Mouse (Mus musculus) embryonic stem cell, embryonic (primary cell): ENCODE measurements around the gene Nckap5l.

ENCODE experiments used
- CTCF ChIA-PET, 4 experiments: fragments of 300-600 bp in 2 of 4; fragments of 350-600 bp in 2 of 4; sonication (Branson Sonifier 250); formaldehyde crosslinking; loops; one replicate each; lab custom pipeline; 2022; ENCODE audit warnings: inconsistent platforms in 2 of 4; lab: Charles Lee
- POLR2A ChIA-PET, 4 experiments: fragments of 300-600 bp in 2 of 4; fragments of 350-600 bp in 2 of 4; sonication (Branson Sonifier 250); formaldehyde crosslinking; loops; one replicate each; lab custom pipeline; 2022; ENCODE audit warnings: antibody characterized with exemption in 4 of 4, inconsistent platforms in 1 of 4; lab: Charles Lee

Nckap5l gene

DNA sequence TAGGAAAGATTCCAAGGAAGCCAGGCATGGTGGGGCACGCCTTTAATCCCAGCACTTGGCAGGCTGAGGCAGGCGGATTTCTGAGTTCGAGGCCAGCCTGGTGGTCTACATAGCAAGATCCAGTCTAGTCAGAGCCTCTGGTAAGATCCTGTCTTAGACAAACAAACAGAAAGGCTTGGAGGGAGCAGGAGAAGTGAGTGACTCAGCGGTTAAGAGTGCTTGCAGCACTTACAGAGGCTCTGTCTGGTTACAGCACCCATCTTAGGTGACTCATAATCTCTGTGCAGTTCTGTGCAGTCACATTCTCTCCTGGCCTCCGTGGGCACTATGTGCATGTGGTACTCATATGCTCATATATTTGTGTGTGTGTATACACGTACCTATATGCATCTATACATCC, 56.9 kb downstream of the Nckap5l start:
- CTCF ChIA-PET, result no interaction called here
- POLR2A ChIA-PET, result interaction anchor here in 2 of 4 experiments (0.6 to 1.4 kb wide), 3 partner anchors 8 to 37 kb away, joined by 3 to 7 read pairs (median 3); partner anchors contain the start of gene Tmbim6 (in 1 of the 2)

DNA sequence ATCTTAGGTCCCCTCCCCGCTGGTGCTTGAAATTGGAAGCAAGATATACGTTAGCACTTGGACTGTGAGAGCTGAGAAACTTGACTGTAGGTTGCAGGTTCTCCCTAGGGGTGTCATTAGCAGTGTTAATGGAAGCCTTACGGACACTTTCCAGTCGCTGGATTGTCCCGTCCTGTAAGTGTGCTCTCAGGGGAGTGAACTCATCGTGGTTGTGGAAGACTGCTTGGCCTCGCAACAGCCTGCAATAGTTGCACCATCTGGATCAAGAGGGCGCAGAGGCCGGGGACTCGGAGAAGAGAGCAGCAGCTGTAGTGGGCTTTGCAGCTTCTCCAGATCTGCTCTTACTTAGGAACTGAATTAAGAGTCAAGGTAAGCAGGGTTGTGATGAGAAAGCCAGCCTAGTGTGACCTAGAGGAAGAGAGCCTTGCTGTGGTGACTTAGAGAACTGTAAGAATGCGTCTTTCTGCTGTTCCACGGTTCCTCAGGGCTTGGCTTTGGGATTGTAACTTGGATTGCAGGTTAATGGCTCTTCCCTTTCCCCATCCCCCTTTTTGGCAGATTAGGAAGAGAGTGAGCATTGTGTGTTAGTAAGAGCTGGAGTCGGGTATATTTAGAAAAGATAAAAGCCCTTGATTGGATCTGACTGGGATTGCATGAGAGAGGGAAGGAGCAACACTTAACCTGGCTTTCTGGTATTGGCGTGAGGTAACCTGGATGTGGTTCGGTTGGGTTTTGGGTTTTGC, 57.9 kb downstream of the Nckap5l start:
- POLR2A ChIA-PET, result interaction anchor here in 3 of 4 experiments (0.5 to 1.3 kb wide), 4 partner anchors 9 to 370 kb away, joined by 3 to 4 read pairs (median 4); partner anchors contain the start of gene Tuba1c (in 1 of the 3)
- CTCF ChIA-PET, result interaction anchor here in 1 of 4 experiments (0.8 kb wide), 1 partner anchor 16 kb away, joined by 3 read pairs; no protein-coding TSS in a partner anchor

DNA sequence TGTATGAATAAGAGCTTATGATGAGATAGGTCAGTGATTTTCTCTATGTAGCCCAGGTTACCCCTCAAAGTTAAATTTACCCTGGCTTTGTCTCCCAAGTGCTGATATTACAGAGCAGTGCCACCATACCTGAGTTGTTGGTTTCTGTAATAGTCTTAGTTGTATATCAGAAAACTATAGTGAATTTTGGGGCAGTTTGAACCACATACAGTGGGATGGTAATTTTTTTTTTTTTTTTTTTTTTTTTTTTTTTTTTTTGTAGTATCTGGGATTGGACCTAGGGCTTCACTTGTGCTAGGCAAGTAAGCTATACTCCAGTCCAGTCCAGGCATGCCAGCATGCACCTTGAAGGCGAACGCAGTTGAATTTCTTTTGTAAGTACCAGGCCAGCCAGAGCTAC, 59.9 kb downstream of the Nckap5l start:
- ChIA-PET CTCF (interaction anchor here in 3 of 4 experiments (0.6 to 0.7 kb wide), 4 partner anchors 18 to 1060 kb away, joined by 3 to 17 read pairs (median 4); partner anchors contain the start of gene Nckap5l (in 1 of the 3)), POLR2A (interaction anchor here in 3 of 4 experiments (0.6 to 1.2 kb wide), 7 partner anchors 9 to 373 kb away, joined by 3 to 11 read pairs (median 3); no protein-coding TSS in a partner anchor)

DNA sequence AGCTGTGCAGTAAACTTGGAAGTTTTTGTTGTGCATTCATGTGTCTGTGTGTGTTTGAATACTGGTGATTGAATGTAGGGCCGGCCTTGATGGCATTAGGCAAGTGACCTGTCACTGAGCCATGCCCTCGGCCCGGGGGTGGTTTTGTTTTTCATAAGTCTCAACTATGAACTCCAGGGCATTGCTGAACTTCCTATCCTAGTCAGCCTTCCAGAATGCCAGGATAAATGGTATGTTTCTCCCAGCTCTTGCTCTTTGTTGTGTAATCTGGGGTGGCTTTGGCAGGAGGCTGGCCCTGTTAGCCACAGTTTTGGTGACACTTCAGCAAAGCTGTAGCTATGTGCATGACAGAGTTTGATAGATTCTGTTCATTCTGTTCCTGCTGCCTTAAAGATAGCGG, 60.7 kb downstream of the Nckap5l start:
- CTCF ChIA-PET, result interaction anchor here in 2 of 4 experiments (0.6 to 0.7 kb wide), 4 partner anchors 11 to 1061 kb away, joined by 4 to 17 read pairs (median 6); no protein-coding TSS in a partner anchor
- POLR2A ChIA-PET, result interaction anchor here in 2 of 4 experiments (0.8 to 2.5 kb wide), 3 partner anchors 9 to 507 kb away, joined by 3 to 12 read pairs (median 4); no protein-coding TSS in a partner anchor

DNA sequence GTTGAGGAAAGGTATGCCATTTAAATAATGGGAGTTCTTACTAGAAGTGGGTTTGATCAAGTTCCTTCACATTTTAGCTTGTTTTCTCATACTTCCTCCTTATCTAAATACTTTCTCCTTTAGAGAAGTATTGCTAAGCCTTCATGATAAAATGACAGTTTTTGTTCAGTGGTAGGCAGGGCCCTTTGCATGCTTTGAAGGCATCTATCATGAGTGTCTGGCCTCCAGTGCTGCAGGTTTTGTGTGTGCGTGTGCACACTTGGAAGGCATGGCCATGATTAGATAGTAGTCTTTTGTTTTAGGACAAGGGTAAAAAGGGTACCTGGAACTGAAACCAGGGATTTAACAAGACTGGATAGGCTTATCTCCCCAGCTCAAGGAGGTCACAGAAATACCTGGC, 61.1 kb downstream of the Nckap5l start:
- ChIA-PET POLR2A (interaction anchor here in 2 of 4 experiments (0.8 to 2.5 kb wide), 6 partner anchors 10 to 508 kb away, joined by 3 to 12 read pairs (median 3); no protein-coding TSS in a partner anchor), CTCF (interaction anchor here in 3 of 4 experiments (0.6 to 1.1 kb wide), 4 partner anchors 10 to 691 kb away, joined by 3 to 7 read pairs (median 4); no protein-coding TSS in a partner anchor)

DNA sequence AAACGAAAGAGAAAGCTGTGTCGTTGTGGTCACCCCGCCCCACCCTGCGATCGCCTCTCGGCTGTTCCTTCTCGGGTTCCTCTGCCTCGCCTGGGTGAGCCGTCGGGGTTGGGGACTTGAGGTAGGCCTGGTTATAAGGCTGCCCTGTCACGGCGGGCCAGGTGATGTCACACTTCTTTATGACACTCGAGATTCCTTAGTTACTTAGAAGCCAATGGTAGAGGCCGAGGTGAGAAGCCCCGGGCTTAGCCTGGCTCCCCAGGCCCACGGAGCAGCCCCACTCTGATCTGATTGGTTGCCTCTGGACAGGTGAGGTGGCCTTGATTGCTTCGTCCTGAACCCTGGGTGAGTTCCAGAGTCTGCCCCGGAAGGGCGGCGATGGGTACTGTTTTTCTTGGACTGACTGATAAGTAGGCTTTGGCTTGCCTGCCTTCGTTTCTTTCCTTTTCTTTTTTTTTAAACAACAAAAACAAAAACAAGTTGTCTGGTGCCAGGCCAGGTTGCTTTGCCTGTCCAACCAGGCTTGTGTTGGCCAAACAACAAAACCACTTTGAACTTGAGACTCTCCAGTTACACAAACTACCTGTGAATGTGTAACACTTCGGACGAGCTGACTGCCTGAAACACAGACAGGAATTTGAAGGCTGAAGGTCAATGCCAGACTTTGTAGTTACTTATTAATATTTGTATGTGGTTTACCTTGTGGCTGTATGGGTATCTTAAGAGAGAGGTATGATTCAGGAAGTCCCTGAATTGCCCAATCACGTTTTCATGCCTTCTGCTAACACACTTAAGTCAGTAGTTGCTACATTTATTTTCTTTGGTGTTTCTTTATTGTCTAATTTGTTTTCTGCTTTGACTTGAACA, 63.9 kb downstream of the Nckap5l start:
- ChIA-PET POLR2A (interaction anchor here in 3 of 4 experiments (0.5 to 4.2 kb wide), 54 partner anchors 8 to 1222 kb away, joined by 3 to 31 read pairs (median 4); partner anchors contain the start of genes Nckap5l (in 2 of the 3), Tuba1c (in 2 of the 3), Bcdin3d (in 1 of the 3) and Cox14 (in 1 of the 3)), CTCF (interaction anchor here (0.5 to 2.1 kb wide), 13 partner anchors 23 to 1064 kb away, joined by 3 to 9 read pairs (median 3); no protein-coding TSS in a partner anchor)

DNA sequence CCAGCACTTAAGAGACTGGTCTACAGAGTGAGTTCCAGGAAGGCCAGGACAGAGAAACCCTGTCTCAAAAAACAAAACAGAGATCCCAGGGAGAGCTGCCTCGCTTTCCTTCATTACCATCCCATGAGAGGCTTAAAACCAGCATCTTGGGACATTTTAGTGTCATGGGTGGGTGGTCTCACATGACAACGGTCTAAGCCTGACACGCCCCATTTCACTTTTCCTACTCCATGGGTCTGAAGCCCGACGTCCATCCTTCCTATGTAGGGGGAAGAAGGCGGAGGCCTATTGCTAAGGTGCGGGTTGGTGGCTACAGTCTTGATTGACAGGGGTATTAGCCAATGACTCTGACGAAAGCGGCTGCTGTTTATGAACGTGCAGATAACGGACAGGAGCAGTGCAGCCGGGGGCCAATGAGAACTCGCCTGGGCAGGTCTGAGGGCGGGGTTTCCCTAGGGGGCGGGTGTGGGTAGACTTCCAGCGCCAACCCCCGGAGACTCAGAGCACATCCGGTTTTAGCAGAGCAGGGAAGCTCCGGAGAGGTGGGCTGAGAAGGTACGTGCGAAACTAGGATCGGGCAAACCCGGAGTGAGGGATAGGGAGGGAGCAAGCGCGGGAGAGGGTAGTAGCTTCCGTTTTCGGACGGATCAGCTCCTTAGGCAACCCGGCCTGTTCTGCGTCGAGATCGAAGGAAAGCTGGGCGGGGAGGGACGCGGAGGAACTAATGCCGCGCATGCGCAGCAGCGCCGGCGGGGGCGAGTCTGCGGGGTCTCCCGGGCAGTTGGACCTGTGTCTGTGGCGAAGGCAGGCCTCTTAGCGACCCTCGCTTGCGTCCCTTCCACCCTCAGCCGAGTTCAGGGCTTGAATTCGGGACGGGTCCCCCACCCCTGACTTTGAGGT, 64.8 kb downstream of the Nckap5l start, which contains the start of gene Tmbim6:
Gene Tmbim6 (plus strand): TSS at position 397 of the 900 bp plus-strand sequence.
- ChIA-PET CTCF (interaction anchor here (0.5 to 2.1 kb wide), 19 partner anchors 23 to 745 kb away, joined by 3 to 18 read pairs (median 4); no protein-coding TSS in a partner anchor), POLR2A (interaction anchor here in 3 of 4 experiments (0.5 to 4.2 kb wide), 63 partner anchors 8 to 1223 kb away, joined by 3 to 31 read pairs (median 4); partner anchors contain the start of genes Nckap5l (in 2 of the 3), Tuba1c (in 2 of the 3), Bcdin3d (in 1 of the 3) and Cox14 (in 1 of the 3))

DNA sequence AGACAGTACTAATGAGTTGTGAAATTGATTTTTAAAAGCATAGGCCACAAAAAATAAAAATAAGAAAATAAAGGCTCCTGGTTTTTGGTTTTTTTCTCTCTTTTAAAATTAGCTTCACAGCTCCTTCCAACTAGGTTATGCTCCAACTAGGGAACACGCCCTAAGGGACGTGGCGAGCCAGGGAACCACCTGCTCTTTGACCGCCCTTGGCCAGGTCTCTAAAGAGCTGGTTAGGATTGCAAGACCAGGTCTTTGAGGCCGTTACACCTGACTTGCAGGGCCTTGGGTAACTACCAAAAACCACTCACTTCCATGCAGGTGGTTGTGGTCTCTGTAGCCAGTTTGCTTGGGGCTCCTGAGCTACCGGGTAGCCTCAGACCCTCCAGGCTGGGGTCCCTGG, 65.6 kb downstream of the Nckap5l start:
- ChIA-PET POLR2A (interaction anchor here in 2 of 4 experiments (0.6 to 4.2 kb wide), 23 partner anchors 9 to 540 kb away, joined by 3 to 31 read pairs (median 5); partner anchors contain the start of genes Tuba1c (in 2 of the 2), Cox14 (in 1 of the 2) and Fmnl3 (in 1 of the 2)), CTCF (interaction anchor here (0.6 to 2.1 kb wide), 10 partner anchors 24 to 367 kb away, joined by 3 to 18 read pairs (median 4); no protein-coding TSS in a partner anchor)

DNA sequence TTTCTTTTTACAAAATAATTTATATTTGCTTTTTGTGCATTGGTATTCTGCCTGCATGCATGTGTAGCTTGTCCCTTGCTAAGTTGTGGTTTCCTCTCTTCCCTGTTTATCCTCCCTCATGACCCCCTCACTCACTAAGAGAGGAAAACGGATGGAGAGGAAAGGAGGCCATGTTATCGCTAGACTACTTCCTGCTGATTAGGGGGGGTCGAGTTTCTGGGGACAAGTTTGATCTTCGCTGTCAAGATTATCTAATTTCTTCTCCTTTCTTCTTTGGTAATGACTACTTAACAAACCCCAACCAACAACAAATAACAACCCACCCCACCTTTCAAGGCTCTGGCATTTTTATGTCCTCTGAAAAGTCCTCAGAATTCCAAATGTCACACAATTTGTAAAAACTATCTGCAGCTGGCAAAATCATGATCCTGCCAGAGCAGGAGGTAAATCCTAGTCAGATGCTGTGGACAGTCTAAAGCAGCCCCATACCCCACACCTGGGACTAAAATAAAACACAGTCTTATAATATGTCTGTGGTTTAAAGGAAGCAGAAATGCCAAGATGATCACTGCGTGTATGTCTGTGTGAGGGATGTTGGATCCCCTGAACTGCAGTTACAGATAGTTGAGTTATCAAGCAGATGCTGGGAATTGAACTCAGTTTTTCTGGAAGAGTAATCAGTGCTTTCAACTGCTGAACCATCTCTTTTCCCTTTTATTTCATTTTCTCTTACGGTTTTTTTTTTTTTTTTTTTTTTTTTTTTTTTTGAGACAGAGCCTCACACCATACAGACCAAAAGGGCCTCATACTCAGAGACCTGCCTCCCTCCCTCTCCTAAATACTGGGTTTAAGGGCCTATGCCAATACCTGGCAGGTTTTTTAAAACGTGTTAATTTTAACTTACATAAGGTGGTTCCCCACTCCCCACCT, 66.8 kb downstream of the Nckap5l start:
- POLR2A ChIA-PET, result interaction anchor here in 1 of 4 experiments (1.0 kb wide), 1 partner anchor 16 kb away, joined by 4 read pairs; no protein-coding TSS in a partner anchor
- CTCF ChIA-PET, result no interaction called here

DNA sequence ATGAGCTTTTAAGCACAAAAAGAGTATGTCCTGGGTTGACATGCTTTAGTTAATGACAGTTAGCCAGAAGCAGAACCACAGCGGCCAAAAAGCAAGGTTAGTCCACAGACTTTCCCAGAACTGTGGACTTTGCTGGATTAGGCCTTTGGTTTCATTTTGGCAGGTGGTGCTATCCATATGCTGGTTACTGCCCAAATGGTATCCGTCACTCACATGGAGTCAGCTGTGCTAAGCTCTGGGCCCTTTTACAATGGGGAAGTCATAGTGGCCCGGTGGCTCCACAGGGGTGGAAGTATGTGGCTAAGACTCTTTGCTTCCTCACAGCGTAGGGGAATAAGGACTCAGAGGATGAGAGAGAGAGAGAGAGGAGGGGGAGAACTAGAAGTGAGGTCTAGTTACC, 69.6 kb downstream of the Nckap5l start:
- ChIA-PET CTCF (interaction anchor here in 1 of 4 experiments (0.6 to 1.0 kb wide), 2 partner anchors 29 to 268 kb away, joined by 3 read pairs; no protein-coding TSS in a partner anchor), POLR2A (interaction anchor here in 2 of 4 experiments (1.0 to 1.3 kb wide), 2 partner anchors 10 to 174 kb away, joined by 3 read pairs; no protein-coding TSS in a partner anchor)

DNA sequence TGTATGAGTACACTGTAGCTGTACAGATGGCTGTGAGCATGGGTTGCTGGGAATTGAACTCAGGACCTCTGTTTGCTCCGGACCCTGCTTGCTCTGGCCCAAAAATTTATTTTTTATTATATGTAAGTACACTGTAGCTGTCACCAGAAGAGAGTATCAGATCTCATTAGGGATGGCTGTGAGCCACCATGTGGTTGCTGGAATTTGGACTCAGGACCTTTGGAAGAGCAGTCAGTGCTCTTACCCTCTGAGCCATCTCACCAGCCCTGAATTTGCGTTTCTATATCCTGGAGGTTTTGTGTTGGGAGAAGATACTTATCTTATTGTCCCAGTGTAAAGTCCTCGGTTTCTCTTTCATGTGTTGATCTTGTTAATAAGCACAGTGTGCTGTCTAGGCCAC, 70.8 kb downstream of the Nckap5l start:
- ChIA-PET POLR2A (interaction anchor here in 2 of 4 experiments (0.6 to 1.0 kb wide), 2 partner anchors 9 to 11 kb away, joined by 3 to 11 read pairs; no protein-coding TSS in a partner anchor), CTCF (interaction anchor here in 2 of 4 experiments (0.5 to 0.7 kb wide), 2 partner anchors 12 to 84 kb away, joined by 3 read pairs; no protein-coding TSS in a partner anchor)

DNA sequence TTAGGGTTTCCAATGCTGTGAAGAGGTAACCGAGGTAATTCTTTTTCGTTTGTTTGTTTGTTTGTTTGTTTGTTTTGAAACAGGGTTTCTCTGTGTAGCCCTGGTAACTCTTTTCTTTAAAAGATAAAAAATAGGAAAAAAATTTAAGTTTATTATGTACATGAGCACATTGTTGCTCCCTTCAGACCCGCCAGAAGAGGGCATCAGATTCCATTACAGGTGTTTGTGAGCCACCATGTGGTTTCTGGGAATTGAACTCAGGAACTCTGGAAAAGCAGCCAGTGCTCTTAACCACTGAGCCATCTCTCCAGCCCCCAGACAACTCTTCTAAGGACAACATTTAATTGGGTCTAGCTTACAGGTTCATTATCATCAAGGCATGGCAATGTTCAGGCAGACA, 71.4 kb downstream of the Nckap5l start:
- ChIA-PET CTCF (interaction anchor here in 3 of 4 experiments (0.5 to 1.6 kb wide), 4 partner anchors 12 to 85 kb away, joined by 3 read pairs; no protein-coding TSS in a partner anchor), POLR2A (interaction anchor here in 2 of 4 experiments (0.6 to 1.0 kb wide), 3 partner anchors 10 to 267 kb away, joined by 3 to 11 read pairs (median 3); no protein-coding TSS in a partner anchor)

DNA sequence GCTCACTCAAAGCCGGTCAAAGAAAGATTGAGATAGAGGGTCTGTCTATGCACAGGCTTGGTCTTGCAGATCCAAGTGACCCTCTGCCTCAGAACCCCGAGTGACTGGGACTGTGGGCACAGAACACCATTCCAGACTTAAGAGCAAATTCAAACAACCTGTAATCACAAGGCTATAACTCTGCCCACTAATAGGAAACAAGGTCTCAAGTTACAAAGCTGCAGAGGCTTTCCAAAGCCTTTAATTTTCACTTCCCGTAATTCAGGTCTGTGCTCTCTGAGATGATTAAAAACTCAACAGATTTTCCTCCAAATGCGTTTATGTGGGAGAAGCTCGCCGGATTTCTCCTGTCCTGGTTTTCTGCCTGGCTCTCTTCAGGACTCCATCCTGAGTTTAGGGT, 73.5 kb downstream of the Nckap5l start:
- POLR2A ChIA-PET, result interaction anchor here in 2 of 4 experiments (0.6 to 0.7 kb wide), 3 partner anchors 66 to 833 kb away, joined by 3 to 9 read pairs (median 3); no protein-coding TSS in a partner anchor
- CTCF ChIA-PET, result interaction anchor here in 3 of 4 experiments (0.5 to 1.1 kb wide), 3 partner anchors 32 to 149 kb away, joined by 4 to 5 read pairs (median 4); no protein-coding TSS in a partner anchor

DNA sequence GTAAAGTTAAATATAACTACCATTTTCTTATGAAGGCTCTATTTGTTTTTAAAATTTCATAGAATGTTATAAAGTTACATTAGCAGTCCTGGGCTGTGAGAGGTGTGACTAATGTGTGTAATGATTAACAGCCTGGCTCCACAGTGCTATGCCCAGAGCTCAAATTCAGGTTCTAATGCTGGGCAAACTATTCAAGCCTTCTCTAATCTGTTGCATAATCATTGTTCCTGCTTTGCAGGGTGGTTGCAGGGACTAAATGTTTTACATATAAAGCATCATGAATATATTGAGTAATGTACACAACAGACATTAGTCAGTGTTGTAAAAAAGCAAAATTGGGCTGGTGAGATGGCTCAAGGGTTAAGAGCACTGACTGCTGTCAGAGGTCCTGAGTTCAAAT, 74.7 kb downstream of the Nckap5l start:
- POLR2A ChIA-PET, result interaction anchor here in 2 of 4 experiments (0.5 to 1.0 kb wide), 2 partner anchors 45 to 363 kb away, joined by 3 to 5 read pairs; no protein-coding TSS in a partner anchor
- CTCF ChIA-PET, result no interaction called here
